Mouse (Mus musculus) lung, adult 2 months (tissue): ENCODE measurements around the gene Arpc1b. TPM values are rescaled to one million over a fixed set of nuclear protein-coding genes. Genes with fewer than 3 reads are reported as not detected.
A peak's percentile ranks its signal among the peaks of the same experiment; 100 is the strongest.

Experiments used
- DNase-seq: peaks from one replicate; pipeline ENCODE4 v3.0.0; 2022
- H3K4me1 ChIP-seq: fragments of 200-500 bp; 2 replicates; pipeline ENCODE4 v1.6.1; 2011; ENCODE audit warnings: low read length; ENCODE audit not compliant: control insufficient read depth, insufficient read depth
- H3K4me3 ChIP-seq: fragments of 200-500 bp; replicated peaks from 2 replicates; pipeline ENCODE3; 2011; ENCODE audit warnings: low read depth, mild to moderate bottlenecking, control low read depth, low read length; ENCODE audit errors: extremely low read depth
- CTCF ChIP-seq: fragments of 200-500 bp; IDR thresholded peaks from 2 replicates; pipeline ENCODE4 v1.5.1; 2011; ENCODE audit warnings: mild to moderate bottlenecking, low read length, control low read depth; ENCODE audit not compliant: insufficient read depth
- POLR2A ChIP-seq: fragments of 200-500 bp; IDR thresholded peaks from 2 replicates; pipeline ENCODE4 v1.6.1; 2011; ENCODE audit warnings: low read depth, mild to moderate bottlenecking, control low read depth, low read length, borderline replicate concordance; ENCODE audit errors: extremely low read depth
- WGBS: fragments of 180-500 bp; shearing (Covaris S2); methylation state at CpG from one replicate; pipeline ENCODE4 v1.1.7; 2018; 5-methylcytosine and 5-hydroxymethylcytosine counted together
- polyA plus RNA-seq: library from polyadenylated mRNA; depleted of rRNA; stranded (reverse); fragments of >200 nt; gene quantifications from 2 replicates; pipeline ENCODE4 v1.2.3, GENCODE M21; 2012; rRNA removed

Gene Arpc1b
- polyA plus RNA-seq, 1 experiment: 492 TPM

- TF ChIP-seq CTCF (no peak), POLR2A (no peak)
- 87% methylated on average over 6 of the region's 6 CpGs for WGBS
- Histone ChIP-seq H3K4me3 (no peak overlapping the region), H3K4me1 (no peaks in the 10 kb centered on the region)
- no peak for DNase-seq
Measured at GRCm38 (mm10) chr5:145149294-145149693, 35.3 kb downstream of the Arpc1b start.

- no peak for TF ChIP-seq POLR2A
- TF ChIP-seq CTCF: no peak
- WGBS: 93% methylated on average over 5 of the region's 5 CpGs
- DNase-seq: no peak
- H3K4me1 ChIP-seq: no peaks in the 10 kb centered on the region
- H3K4me3 ChIP-seq: no peak overlapping the region
Measured at GRCm38 (mm10) chr5:145152690-145153089, 38.7 kb downstream of the Arpc1b start.

DNA sequence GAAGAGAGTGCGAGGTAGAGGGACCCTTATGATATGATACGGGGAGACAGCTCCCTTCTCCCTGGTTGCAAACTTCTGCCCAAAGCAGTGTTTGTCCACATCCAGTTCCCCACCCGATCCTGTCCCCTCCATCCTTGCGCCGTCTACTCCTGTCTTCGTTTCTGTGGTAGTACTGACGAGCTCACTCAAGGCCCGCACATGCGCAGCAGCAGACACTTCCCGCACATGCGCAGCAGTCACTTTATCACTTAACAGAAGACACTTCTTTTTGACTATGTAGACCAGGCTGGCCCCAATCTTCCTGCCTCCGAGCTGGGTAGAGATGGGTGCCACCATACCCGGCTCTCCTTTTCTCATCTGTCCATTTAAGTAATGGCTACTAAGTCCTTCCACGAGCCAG, 47.3 kb downstream of the Arpc1b start:
- WGBS: 95% methylated on average over 14 of the region's 14 CpGs
- Histone ChIP-seq H3K4me1 (peaks cover 3% of the 10 kb centered on the region; the same call in 1 of the 2 replicates), H3K4me3 (no peak overlapping the region)
- no peak for TF ChIP-seq CTCF
- TF ChIP-seq POLR2A: no peak
- DNase-seq: no peak

DNA sequence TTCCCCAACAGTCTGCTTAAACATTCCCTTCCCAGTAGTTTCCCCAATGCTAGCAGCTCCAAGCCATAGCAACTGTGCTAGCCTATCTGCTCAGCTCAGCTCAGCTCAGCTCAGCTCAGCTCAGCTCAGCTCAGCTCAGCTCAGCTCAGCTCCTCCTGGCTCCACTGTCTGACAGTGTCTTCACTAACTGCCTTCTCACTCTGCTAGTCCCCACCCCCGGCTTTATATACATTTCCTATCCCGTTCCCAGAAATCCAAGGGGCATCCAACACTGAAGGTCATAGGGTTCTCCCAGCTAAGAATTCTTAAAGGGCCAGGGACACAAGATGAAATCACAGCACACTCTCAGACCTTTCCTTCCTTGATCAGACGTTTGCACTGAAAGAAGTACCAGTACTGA, 50.7 kb downstream of the Arpc1b start:
- TF ChIP-seq CTCF: no peak
- DNase-seq: no peak
- Histone ChIP-seq H3K4me1 (peaks cover 3% of the 10 kb centered on the region; the same call in 1 of the 2 replicates), H3K4me3 (no peak overlapping the region)
- 30% methylated on average over 3 of the region's 3 CpGs for WGBS

DNA sequence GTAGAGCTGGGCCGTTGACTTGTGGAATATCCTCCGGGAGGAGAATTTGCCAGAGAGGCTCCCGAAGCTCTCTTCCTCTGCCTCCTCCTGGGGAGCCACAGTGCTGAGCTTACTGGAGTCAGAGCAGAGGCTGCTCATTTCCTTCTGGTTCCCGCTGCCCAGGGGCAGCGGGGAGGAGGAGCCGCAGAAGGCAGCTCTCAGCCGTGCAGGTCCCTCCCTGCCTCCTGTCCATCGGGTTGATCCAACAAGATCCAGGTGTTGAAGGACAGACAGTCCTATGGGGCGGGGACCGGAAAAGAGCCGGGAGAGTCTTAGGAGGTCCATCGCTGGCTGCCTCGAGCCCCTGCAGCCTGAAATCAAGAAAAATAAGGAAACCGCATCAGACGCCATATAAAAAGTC, 51.2 kb downstream of the Arpc1b start:
- H3K4me3 ChIP-seq: no peak overlapping the region
- H3K4me1 ChIP-seq: peaks cover 3% of the 10 kb centered on the region; the same call in 1 of the 2 replicates
- DNase-seq: no peak
- TF ChIP-seq POLR2A: no peak
- no peak for TF ChIP-seq CTCF
- WGBS: 85% methylated on average over 15 of the region's 15 CpGs

DNA sequence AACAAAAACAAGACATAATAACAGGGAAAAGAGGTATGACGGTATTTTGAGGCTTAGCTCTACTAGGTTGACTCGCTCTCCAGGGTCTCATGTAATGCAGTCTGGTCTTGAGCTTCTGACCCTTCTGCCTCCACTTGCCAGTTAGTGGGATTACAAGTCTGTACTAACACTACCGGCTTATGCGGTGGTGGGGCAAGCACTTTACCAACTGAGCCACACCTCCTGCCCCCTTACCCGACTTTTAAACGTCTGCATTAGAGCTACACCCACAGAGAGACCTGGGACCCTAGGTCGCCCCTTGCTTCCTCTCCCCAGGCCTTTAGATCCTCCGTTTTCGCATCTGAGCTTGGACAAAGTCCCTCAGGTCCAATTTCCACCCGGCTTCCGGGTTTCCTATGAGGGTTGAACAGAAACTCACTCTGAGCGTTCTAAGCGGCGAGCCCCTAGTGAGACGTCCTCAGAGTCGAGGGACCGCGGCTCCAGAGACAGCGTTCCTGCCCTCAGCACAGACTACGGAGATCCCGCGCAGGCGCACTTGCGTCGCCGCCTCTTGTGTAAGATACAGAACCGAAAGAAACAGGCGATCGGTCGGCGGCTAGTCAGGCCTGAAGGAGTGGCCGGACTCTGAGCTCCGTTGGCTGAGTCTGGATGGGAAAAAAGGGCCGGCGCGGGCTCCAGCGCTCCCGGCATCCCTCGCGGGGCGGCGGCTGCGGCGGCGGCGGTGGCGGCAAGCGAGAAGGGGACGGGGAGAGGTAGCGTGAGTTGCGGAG, 52.7 kb downstream of the Arpc1b start, which contains the start of the genes Ptcd1 and Cpsf4:
Ptcd1 (minus strand) TSS at position 573 of the 770 bp plus-strand sequence.
Cpsf4 (plus strand) TSS at position 678 of the 770 bp plus-strand sequence.
- TF ChIP-seq CTCF (no peak), POLR2A (peak; percentile 91; the same call in 1 of the 2 replicates)
- Histone ChIP-seq H3K4me1 (peaks cover 3% of the 10 kb centered on the region; the same call in 1 of the 2 replicates), H3K4me3 (peak within 1 kb of the TSS; percentile 91)
- peak; percentile 96 for DNase-seq
- 2% methylated on average over 51 of the region's 51 CpGs for WGBS

GRCm38 (mm10) chr5:145167306-145167661, 53.3 kb downstream of the Arpc1b start:
- WGBS: 0% methylated on average over 27 of the region's 28 CpGs
- TF ChIP-seq POLR2A (no peak), CTCF (no peak)

DNA sequence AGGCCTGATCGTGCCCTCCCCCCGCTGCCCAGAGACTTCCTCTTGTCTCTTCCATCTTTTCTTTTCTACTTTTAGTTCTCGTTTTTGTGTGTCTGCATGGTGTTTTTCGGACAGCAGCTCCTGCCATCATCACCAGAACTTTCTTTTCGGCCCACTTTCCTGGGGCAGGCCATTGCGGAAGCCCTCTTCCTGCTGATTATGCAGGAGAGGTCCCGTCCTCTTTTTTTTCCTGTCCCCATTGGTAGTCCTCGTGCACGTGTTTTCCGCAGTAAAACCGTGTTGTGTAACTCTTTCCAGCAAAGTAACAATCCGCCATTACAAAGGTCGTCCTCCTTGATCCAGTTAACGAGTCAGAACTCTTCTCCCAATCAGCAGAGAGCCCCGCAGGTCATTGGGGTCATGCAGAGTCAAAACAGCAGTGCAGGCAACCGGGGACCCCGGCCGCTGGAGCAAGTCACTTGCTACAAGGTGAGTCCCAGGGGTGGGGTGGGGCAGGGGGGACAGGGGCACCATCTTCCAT, 64.5 kb downstream of the Arpc1b start:
- H3K4me1 ChIP-seq: no peaks in the 10 kb centered on the region
- WGBS: 82% methylated on average over 18 of the region's 18 CpGs
- TF ChIP-seq CTCF: no peak
- TF ChIP-seq POLR2A: no peak
- H3K4me3 ChIP-seq: no peak overlapping the region
- no peak for DNase-seq

More at GRCm38 (mm10) chr5:145167306-145167661, 53.3 kb downstream of the Arpc1b start:
- no peak for DNase-seq
- Histone ChIP-seq H3K4me1 (peaks cover 3% of the 10 kb centered on the region; the same call in 1 of the 2 replicates), H3K4me3 (peak overlapping the region; percentile 91)

Other genes starting within 250 kb of the Arpc1b start
- gene Smurf1, start 148.4 kb upstream of the Arpc1b start, polyA plus RNA-seq: 33.5 and 34.1 TPM in 2 replicates
- not detected in 2 replicates for gene Gm4871, start 81.5 kb upstream of the Arpc1b start, polyA plus RNA-seq
- gene 1700018F24Rik, start 71.2 kb upstream of the Arpc1b start, polyA plus RNA-seq: not detected in 2 replicates
- 117 and 135 TPM in 2 replicates for gene Arpc1a, start 30.4 kb upstream of the Arpc1b start, polyA plus RNA-seq
- gene Kpna7, start 30.2 kb upstream of the Arpc1b start, polyA plus RNA-seq: not detected in 2 replicates
- gene Pdap1, start 26.0 kb downstream of the Arpc1b start, polyA plus RNA-seq: 18.4 and 23.4 TPM in 2 replicates
- gene Bud31, start 26.1 kb downstream of the Arpc1b start, polyA plus RNA-seq: 33.1 and 33.9 TPM in 2 replicates
- 10.2 and 10.5 TPM in 2 replicates for gene Ptcd1, start 52.9 kb downstream of the Arpc1b start, polyA plus RNA-seq
- gene Cpsf4, start 53.0 kb downstream of the Arpc1b start, polyA plus RNA-seq: 22.6 and 23.5 TPM in 2 replicates
- gene Atp5j2, start 77.8 kb downstream of the Arpc1b start, polyA plus RNA-seq: 65.1 and 107 TPM in 2 replicates
- 3.1 and 4.2 TPM in 2 replicates for gene Zkscan14, start 87.7 kb downstream of the Arpc1b start, polyA plus RNA-seq
- gene Zkscan5, start 90.3 kb downstream of the Arpc1b start, polyA plus RNA-seq: 3.1 and 4.1 TPM in 2 replicates
- gene Zfp655, start 117.5 kb downstream of the Arpc1b start, polyA plus RNA-seq: 11.4 and 18.0 TPM in 2 replicates
- gene Zscan25, start 166.3 kb downstream of the Arpc1b start, polyA plus RNA-seq: 15.6 and 18.8 TPM in 2 replicates
- gene Cyp3a57, start 231.1 kb downstream of the Arpc1b start, polyA plus RNA-seq: not detected in 2 replicates